Mouse (Mus musculus): ENCODE results near the gene Dab1.

The Dab1 gene

DNA sequence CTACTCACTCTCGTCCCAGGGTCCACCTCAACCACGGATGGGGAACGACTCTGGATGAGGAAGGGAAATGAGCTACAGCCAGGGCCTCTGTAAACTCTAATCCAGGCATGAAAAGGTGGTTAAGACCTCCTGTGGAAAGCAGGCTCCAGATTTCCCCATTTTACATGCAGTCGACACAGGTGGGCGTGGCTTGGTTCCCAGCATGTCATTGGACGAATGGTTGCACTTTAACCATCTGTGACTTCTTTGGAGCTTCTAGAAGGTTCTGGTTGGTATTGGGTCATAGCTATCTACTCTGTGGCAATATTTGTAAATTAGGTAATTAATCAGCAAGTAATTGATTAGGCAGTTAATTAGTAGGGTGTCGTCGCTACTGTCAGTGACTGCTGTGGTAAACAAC, 752.0 kb downstream of the Dab1 start:
- DNase-seq (ENCODE audit: low spot score) = no peak

GRCm38 (mm10) chr4:104374191-104374590, 755.0 kb downstream of the Dab1 start:
- no peak for DNase-seq (ENCODE audit: low spot score)

DNA sequence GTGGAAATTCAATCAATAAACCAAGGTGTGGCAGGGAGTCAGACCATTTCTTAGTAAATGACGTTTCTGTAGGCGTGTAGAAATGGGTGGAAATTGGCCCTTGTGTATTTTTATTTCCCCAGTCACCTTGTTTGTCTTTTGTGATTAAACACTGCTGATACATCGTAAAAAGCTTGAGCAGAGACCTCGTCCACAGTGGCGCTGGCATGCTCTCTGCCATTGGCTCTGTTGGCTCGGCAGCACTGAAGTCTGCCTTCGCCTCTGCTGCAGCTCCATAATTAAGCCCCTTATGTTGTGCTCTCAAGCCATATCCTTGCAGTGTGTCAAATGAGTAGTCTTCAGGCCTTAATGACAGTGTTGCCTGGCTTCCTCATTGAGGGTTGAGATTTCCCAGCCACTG, 765.5 kb downstream of the Dab1 start:
- DNase-seq (ENCODE audit: low spot score) = no peak

- DNase-seq (ENCODE audit: low spot score) = no peak
Observed at GRCm38 (mm10) chr4:104385272-104385671, 766.1 kb downstream of the Dab1 start.

GRCm38 (mm10) chr4:104395515-104395914, 776.4 kb downstream of the Dab1 start:
- DNase-seq (ENCODE audit: low spot score) = no peak

- DNase-seq (ENCODE audit: low spot score) = no peak
Observed at GRCm38 (mm10) chr4:104396095-104396494, 776.9 kb downstream of the Dab1 start.

DNA sequence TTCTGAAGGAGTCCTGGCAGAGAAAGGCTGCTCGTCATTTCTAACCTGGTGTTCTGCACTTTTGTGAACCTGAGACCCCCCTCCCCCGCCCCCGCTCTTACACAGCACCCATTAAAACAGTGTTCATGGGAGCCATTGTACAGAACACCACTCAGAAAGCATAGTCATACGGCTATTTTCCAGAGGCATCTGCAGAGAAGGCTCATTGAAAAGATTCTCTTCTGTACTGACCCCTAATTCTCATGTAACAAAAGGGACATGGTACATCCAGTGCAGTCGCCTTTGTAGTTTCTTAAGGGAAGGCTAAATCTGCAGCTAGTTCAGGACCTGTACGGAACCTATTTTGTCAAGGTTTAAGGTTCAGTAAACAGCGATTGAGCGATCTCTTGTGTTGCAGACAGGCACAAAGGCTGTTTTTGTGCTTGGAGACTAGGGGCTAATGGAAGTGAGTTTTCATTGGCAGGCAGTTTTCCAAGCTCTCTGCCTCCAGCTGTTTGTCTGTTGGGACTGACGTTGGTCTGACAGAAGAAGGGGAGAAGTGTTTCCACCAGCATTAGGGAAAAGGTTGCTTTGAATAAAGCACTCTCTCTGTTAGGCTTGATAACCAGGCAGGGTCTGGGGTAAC, 780.1 kb downstream of the Dab1 start:
- no peak for DNase-seq (ENCODE audit: low spot score)

- no peak for DNase-seq (ENCODE audit: low spot score)
Observed at GRCm38 (mm10) chr4:104404099-104404498, 784.9 kb downstream of the Dab1 start.

GRCm38 (mm10) chr4:104410922-104411321, 791.8 kb downstream of the Dab1 start:
- no peak for DNase-seq (ENCODE audit: low spot score)

- DNase-seq (ENCODE audit: low spot score) = no peak
Observed at GRCm38 (mm10) chr4:104415482-104415881, 796.3 kb downstream of the Dab1 start.

DNA sequence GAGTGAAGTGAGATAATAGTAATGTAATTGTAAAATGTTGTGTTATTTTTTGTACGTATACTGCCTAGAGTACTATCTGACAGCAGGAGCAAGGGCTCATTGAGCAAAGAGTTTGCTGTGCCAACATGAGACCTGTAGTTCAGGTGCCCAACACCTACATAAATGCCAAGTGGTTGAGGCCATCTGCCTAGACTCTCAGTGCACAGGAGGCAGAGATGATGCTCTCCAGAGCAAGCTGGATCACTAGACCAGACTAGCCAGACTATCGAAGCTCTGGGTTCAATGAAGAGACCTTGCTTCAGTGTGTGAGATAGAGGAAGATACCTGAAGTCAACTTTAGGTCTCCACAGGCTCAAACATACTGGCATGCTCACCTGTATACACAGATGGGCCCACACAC, 799.2 kb downstream of the Dab1 start:
- no peak for DNase-seq (ENCODE audit: low spot score)

GRCm38 (mm10) chr4:104420983-104421680, 802.0 kb downstream of the Dab1 start:
- DNase-seq (ENCODE audit: low spot score) = no peak

GRCm38 (mm10) chr4:104429127-104429526, 810.0 kb downstream of the Dab1 start:
- no peak for DNase-seq (ENCODE audit: low spot score)

- DNase-seq (ENCODE audit: low spot score) = no peak
Observed at GRCm38 (mm10) chr4:104431231-104431855, 812.2 kb downstream of the Dab1 start.

- DNase-seq (ENCODE audit: low spot score) = no peak
Observed at GRCm38 (mm10) chr4:104432150-104432549, 813.0 kb downstream of the Dab1 start.

DNA sequence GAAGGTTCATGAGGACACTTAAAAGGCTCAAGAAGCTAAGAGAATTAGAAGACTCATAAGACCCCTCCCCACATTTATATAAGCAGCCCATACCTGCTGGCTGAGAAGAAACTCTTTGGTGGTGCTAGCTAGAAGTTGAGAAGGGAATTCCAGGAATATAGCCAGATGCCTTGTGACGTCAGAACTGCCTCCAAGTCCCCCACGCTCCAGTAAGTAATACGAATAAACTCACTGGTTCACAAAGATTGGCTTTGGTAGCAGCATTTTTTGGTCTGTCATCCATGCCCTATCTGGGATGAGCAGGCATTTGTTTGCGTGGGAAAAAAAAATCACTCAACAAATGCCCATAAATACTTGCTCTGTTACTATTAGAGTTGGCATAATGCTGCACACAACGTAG, 816.6 kb downstream of the Dab1 start:
- no peak for DNase-seq (ENCODE audit: low spot score)

- DNase-seq (ENCODE audit: low spot score) = no peak
Observed at GRCm38 (mm10) chr4:104436411-104436810, 817.3 kb downstream of the Dab1 start.

DNA sequence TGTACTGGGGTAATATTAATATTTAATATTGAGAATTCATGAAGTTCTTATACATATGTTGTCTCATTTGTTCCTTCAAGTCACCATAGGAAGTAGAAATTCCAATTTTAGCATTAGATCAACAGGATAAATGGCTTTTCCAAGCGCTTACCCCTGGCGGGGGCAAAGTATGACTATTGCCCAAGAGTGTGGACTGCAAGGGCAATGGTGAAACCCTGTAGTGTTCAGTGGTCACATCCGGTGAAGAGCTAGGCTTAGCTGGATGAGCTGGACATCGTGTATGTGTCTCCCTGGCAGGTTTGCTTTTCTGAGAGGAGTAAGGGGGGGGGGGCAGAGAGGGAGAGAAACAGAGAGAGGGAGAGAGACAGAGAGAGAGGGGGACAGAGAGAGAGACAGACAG, 819.6 kb downstream of the Dab1 start:
- no peak for DNase-seq (ENCODE audit: low spot score)

GRCm38 (mm10) chr4:104439641-104440040, 820.5 kb downstream of the Dab1 start:
- no peak for DNase-seq (ENCODE audit: low spot score)

GRCm38 (mm10) chr4:104442925-104443747, 824.0 kb downstream of the Dab1 start:
- DNase-seq (ENCODE audit: low spot score) = no peak

- no peak for DNase-seq (ENCODE audit: low spot score)
Observed at GRCm38 (mm10) chr4:104443775-104444174, 824.6 kb downstream of the Dab1 start.

DNA sequence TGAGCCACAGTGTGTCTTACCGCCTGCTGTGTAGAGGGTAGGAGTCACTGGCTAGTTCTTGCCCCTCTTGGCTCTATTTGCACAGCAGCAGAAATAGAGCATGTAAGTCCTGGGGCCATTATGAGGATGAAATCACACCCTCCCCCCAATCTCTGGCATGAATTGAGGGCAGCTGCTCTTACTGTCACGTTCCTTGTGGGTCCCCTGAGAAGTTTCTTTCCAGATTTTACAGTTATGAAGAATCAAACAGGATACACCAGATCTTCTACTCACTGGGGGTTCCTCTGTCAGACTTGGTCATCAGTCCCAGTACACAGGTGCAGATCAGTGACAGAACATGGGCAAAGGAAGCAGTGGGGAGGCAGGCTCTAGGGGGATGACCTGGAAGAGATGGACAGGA, 825.8 kb downstream of the Dab1 start:
- DNase-seq (ENCODE audit: low spot score) = no peak

- no peak for DNase-seq (ENCODE audit: low spot score)
Observed at GRCm38 (mm10) chr4:104448199-104448598, 829.0 kb downstream of the Dab1 start.
